Mouse (Mus musculus) lung, postnatal 0 days (tissue): Measurements from ENCODE around the gene Mast4.

ENCODE experiments used
- CTCF ChIP-seq: IDR thresholded peaks from 2 replicates; pipeline ENCODE4 v1.5.1; 2016; ENCODE audit warnings: antibody characterized with exemption, mild to moderate bottlenecking
- EP300 ChIP-seq: IDR thresholded peaks from 2 replicates; pipeline ENCODE4 v1.6.1; 2016; ENCODE audit warnings: antibody characterized with exemption, mild to moderate bottlenecking, control low read depth

- TF ChIP-seq CTCF = no peak
- no peak for TF ChIP-seq EP300
These were observed 134.3 kb downstream of the Mast4 start for GRCm38 (mm10) chr13:103199823-103200660.
